Mouse (Mus musculus) T-helper 1 cell (primary cell): ENCODE measurements around the gene Zfp26.

Source experiments
- in situ Hi-C: fragments of 300-600 bp; cut with MboI, MseI; formaldehyde crosslinking; loops from one replicate; pipeline ENCODE4 v1.15.1; 2025; ENCODE audit warnings: high pct_unique_total_duplicates

The Zfp26 gene

GRCm38 (mm10) chr9:20459377-20460317, at the start of gene Zfp26:
Gene Zfp26, minus strand, starts transcription at chr9:20460162.
- in situ Hi-C loops: no loop called here

DNA sequence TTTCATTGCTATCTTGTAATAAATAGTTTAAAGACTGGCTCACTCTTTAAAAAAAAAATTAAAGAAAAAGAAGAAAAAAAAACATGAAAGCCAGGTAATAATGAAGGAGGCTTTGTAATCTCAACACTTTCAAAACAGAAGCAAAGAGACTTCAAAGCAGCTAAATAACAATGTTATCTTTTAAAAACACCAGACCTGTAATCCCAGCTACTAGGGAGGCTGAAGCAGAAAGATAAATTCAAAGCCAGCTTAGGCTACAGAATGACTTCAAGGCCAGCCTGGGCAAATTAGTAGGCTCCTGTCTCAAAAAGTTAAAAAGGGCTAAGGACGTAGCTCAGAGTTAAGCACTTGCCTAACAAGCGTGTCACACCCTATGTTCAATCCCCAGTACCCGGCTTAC, 49.7 kb upstream of the Zfp26 start:
- in situ Hi-C loops: no loop called here

DNA sequence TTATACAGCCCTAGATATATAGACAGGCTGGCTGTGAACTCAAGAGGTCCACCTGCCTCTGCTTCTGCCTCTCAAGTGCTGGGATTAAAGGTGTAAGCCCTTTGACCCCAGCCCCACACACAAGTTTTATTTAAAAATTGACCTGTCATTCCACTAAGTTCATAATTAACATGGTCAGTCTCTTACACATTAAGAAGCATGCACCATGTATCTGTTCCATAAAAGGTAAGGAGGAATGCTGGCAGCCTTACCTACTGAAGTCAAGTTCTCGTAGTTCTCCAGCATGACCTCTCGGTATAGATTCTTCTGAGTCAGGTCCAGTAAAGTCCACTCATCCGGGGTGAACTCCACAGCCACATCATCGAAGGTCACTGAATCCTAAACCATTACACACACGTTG, 44.8 kb upstream of the Zfp26 start:
- in situ Hi-C loops: no loop called here

GRCm38 (mm10) chr9:20493281-20493680, 33.3 kb upstream of the Zfp26 start:
- in situ Hi-C loops: no loop called here

DNA sequence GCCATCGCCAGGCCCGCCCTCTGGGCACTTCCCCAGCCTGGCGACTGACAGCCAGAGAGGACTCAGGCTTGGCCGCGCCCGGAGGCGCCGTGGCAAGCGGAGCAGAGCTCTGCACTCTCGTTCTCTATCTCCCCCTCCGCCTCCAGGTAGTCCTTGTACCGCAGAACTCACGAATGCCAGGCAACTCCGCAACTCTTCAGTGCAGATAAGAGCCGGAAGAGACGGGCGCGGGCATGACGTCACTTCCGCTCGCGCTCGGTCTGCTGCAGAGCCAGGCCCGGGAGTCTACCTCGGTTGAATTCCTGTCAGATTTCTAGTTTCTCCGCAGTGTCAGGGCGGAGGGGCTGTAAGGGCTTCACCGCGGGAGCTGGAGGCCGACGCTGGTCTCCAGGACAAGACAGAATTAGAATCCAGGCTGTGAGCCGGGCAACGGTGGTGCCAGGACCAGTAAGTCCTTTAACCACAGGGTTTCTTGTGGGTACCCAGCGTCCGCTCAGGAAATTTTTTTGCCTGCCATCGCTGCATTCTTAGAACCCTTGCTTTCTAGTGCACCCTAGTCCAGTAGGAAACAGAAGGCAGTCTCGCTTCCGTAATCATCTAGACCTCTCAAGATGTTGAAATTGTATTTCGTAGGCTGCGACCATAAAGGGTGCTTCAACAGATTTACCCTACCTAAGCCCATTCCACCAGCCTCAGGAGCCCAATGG, 32.7 kb upstream of the Zfp26 start, which contains the start of gene Zfp426:
Zfp426 (minus strand) TSS at position 220 of the 707 bp plus-strand sequence.
- in situ Hi-C loops: no loop called here

- in situ Hi-C loops: no loop called here
Observed at GRCm38 (mm10) chr9:20491858-20492526, 32.0 kb upstream of the Zfp26 start.

- in situ Hi-C loops: no loop called here
Observed at GRCm38 (mm10) chr9:20489536-20489935, 29.6 kb upstream of the Zfp26 start.

DNA sequence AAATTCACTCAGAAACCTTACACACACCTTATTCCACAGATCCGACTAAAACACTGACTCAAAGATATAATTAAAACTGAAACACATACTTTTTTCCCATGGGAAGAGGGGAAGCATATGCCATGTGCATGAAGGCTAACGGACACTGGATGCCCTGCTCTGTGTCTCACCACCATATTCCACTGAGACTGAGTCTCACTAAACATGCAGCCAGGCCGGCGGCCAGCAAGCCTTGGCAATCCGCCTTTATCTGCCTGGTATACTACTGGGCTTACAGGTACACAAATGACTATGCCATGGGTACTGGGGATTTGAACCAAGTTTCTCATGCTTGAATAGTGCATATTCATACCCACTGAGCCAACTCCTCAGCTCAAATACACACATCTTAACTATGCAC, 19.4 kb upstream of the Zfp26 start:
- in situ Hi-C loops: no loop called here

GRCm38 (mm10) chr9:20476632-20477031, 16.7 kb upstream of the Zfp26 start:
- in situ Hi-C loops: no loop called here

DNA sequence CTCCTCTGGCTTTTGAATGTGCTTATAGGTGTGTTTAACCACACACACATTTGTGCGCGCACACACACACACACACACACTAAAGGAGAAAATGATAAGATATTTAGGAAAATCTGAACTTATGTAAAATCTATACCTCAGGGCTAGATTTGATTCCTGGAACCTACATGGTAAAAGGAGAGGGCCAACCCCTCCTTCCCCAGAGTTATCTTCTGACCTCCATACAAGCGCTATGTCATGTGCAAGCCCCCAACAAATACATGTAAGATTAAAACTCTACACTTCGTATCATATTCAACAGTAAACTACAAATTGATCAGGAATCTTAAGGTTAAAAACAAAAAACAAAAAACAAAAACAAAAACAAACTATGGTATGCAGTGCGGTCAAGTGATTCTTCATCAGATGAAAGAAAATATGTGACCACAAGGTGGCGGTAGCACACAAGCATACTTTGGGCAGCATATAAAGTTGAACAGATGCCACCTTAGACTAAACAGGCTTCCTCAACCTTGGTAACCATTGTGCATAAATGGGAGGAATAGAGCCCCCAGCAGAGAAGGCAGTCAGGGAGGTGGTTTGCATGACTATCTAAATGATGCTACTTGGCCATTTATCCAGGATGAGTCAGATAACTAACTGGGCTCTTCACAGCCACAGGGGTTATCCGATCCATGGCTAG, 6.9 kb upstream of the Zfp26 start:
- in situ Hi-C loops: loop anchor here (5.0 kb wide), 1 partner anchor 120 kb away; no protein-coding TSS in a partner anchor

DNA sequence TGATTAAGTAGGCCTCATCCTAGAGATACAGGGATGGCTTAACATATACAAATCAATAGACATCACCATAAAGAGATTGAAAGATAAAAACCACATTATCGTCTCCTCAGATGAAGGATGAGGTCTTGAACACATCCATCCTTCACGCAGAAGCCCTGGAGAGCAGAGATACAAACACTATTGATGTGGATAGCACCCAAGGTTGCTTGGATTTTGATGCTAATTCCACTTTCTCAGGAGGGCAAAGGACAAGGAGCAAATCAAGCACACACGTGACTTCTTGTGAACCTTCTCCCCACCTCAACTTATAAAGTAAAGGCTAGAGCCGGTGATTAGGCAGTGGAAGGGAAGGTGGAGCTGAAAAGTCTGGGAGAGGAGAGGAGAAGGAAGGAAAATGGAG, 6.3 kb downstream of the Zfp26 start:
- in situ Hi-C loops: no loop called here

- in situ Hi-C loops: no loop called here
Observed at GRCm38 (mm10) chr9:20451493-20451892, 8.5 kb downstream of the Zfp26 start.

DNA sequence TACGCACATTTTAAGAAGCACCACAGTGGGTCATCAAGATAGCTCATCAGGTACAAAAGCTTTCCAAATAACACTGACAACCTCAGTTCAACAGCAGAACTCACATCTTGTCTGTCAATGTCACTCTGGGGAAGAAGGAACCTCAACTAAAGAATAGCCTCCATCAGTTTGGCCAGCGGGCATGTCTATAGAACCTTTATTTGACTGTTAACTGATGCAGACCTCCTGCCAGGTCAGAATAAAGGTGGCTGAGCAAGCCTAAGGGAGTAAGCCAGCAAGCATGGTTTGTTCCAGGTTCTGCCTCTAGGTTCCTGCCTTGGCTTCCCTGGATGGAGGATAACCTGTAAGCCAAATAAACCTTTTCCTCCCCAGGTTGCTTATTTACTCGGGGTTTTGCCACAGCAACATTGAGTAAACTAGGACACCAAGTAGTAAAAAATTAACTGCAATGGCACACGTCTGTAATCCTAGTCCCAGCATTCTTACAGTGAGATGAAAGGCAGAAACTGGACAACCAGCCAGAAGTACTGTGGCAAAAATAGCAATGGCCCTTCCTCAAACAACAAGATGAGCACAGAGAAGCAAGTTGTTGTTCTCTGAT, 16.7 kb downstream of the Zfp26 start:
- in situ Hi-C loops: no loop called here

DNA sequence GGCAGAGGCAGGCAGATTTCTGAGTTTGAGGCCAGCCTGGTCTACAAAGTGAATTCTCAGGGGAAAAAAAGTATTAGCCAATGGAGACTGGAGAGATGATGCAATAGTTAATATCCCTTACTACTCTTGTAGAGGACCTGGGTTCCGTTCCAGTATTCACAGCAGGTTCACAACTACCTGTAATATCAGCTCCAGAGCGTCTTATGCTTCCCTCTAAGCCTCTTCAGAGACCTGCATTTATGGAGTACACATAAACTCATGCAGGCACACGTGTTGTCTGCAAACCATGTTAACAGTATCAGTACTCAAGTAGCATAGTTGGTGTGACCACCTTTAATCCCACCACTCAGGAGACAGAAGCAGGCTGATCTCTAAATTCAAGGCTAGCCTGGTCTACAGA, 30.0 kb downstream of the Zfp26 start:
- in situ Hi-C loops: no loop called here

DNA sequence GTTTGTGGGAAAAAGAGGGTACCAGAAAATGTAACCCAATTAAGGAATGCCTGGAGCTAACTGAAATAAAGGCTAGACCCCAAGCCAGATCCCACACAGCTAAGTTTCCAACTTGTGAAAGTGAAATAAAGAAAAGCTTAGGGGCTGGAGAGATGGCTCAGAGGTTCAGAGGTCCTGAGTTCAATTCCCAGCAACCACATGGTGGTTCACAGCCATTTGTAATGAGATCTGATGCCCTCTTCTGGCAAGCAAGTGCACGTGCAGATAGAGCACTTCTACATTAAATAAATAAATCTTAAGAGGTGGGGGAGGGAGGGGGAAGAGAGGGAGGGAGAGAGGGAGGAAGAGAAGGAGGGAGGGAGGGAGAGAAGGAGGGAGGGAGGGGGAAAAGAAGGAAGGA, 48.5 kb downstream of the Zfp26 start:
- in situ Hi-C loops: no loop called here

- in situ Hi-C loops: no loop called here
Observed at GRCm38 (mm10) chr9:20409319-20409718, 50.6 kb downstream of the Zfp26 start.

DNA sequence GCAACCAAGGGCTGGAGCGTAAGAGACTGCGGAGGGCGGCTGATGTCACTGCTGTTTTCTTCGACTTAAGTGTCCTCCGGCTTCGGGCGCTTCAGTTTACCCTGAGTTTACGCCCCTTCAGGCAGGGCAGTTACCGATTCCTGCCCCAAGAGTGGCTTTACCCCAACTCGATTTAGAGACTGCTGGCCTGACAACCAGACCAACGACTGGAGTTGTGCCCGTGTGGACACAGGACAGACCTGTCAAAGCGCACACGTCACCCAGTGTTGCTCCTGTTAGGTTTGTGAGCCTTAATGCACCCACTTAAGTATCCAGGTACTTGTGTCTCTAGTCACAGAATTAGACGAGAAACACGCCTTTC, 74.6 kb downstream of the Zfp26 start:
- in situ Hi-C loops: no loop called here

- in situ Hi-C loops: no loop called here
Observed at GRCm38 (mm10) chr9:20384532-20385342, 75.2 kb downstream of the Zfp26 start, which contains the start of gene Zfp560. Gene Zfp560, minus strand, starts transcription at chr9:20385177.

- in situ Hi-C loops: no loop called here
Observed at GRCm38 (mm10) chr9:20383659-20384058, 76.3 kb downstream of the Zfp26 start.
